Mouse (Mus musculus): ENCODE data around the gene Ddx58. TPM values are rescaled to one million over a fixed set of nuclear protein-coding genes. Genes with fewer than 3 reads are reported as not detected.

Ddx58 gene
- polyA plus RNA-seq, 1 experiment from 2014 or later, result 9.5 TPM

DNA sequence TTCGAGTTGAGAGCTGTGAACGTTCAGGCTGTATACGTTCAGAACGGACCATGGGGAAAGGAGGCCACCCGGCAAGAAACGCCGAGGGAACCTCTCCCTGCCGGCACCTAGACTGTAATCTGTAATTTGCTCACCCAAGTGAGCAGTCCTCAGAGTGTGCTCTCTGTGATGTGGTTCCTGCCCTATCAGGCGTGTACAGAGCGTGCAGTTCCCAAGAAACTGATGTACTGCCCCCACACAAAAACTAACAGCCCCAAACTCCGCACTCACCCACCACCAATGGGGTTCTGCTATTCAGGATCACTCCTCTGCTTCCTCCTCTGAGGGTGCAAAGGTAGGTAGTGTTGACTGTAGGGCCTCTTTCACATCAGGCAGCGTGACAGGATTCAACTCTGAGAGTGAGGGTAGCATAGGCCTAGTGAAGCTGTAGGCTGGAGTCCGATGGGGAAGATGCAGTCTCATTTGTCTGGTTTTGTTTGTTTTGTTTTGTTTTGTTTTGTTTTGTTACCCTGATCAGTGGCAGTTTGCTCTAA lies 84.1 kb downstream of the Ddx58 start:
- H3K27ac ChIP-seq (replicated peaks), result no peak overlapping the region
- no peak overlapping the region for H3K4me3 ChIP-seq (replicated peaks)
- H3K4me2 ChIP-seq (replicated peaks), result no peak overlapping the region
- no peak for ATAC-seq (ENCODE audit: insufficient number of reproducible peaks, low FRiP score, low TSS enrichment, low read depth)
- H3K36me3 ChIP-seq, result no peaks in the 10 kb centered on the region
- H3K9ac ChIP-seq, result no peak overlapping the region
- H3K27me3 ChIP-seq, result no peaks in the 10 kb centered on the region
- 87% methylated on average over 13 of the region's 13 CpGs for WGBS
- no peaks in the 10 kb centered on the region for H3K9me3 ChIP-seq (replicated peaks)
- H3K4me1 ChIP-seq, result no peaks in the 10 kb centered on the region

DNA sequence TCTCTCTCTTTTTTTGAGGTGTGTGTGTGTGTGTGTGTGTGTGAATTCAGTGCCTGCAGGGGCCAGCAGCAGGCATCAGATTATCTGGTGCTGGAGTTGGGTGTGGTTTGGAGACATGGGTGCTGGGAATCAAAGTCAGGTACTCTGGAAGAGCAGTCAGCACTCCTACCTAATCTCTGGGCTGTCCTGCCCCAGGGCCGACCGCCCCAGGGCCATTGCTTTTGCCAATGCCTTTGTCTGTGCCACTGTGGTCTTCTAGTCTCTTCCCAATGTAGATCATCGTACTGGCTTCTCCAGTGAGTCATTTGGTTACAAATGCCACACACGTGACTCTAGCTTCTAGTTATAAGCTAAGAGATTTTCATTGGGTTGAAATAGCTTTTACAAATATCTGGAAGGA lies 84.9 kb downstream of the Ddx58 start:
- H3K9me3 ChIP-seq (replicated peaks), result no peaks in the 10 kb centered on the region
- H3K4me2 ChIP-seq (replicated peaks), result no peak overlapping the region
- 90% methylated on average over 4 of the region's 4 CpGs for WGBS

More for the DNA sequence above, 84.9 kb downstream of the Ddx58 start:
- Histone ChIP-seq H3K27ac (replicated peaks) (no peak overlapping the region), H3K4me1 (no peaks in the 10 kb centered on the region), H3K27me3 (no peaks in the 10 kb centered on the region), H3K36me3 (no peaks in the 10 kb centered on the region), H3K9ac (no peak overlapping the region), H3K4me3 (replicated peaks) (no peak overlapping the region)
- no peak for ATAC-seq (ENCODE audit: insufficient number of reproducible peaks, low FRiP score, low TSS enrichment, low read depth)

Other genes with a start within 250 kb of the Ddx58 start
- 41.7 and 44.1 TPM in 2 replicates for gene Aco1, start 96.7 kb downstream of the Ddx58 start, polyA plus RNA-seq (2015; fragmentation: Nextera tagmentation; extraction: Ambion mirVana)
- 35.8 and 36.6 TPM in 2 replicates for gene Smim27, start 29.8 kb upstream of the Ddx58 start, polyA plus RNA-seq (2015; fragmentation: Nextera tagmentation; extraction: Ambion mirVana)
- gene Topors, start 30.0 kb upstream of the Ddx58 start, polyA plus RNA-seq (2015; fragmentation: Nextera tagmentation; extraction: Ambion mirVana), result 40.4 and 41.2 TPM in 2 replicates
- gene Ndufb6, start 39.6 kb upstream of the Ddx58 start, polyA plus RNA-seq (2015; fragmentation: Nextera tagmentation; extraction: Ambion mirVana), result 281 and 287 TPM in 2 replicates
- gene Tmem215, start 232.4 kb upstream of the Ddx58 start, polyA plus RNA-seq (2015; fragmentation: Nextera tagmentation; extraction: Ambion mirVana), result 0.83 and 1.2 TPM in 2 replicates